Mouse (Mus musculus) hindbrain, embryonic 14.5 days (tissue): ENCODE results near the gene Polr2b. TPM values are rescaled to one million over a fixed set of nuclear protein-coding genes. Genes with fewer than 3 reads are reported as not detected.

Source experiments
- ATAC-seq: fragments of 200-750 bp; cut with Nextera tagmentation; 2 replicates; pipeline ENCODE4 v1.8.0; 2017; ENCODE audit warnings: moderate number of reproducible peaks, mild to moderate bottlenecking, moderate TSS enrichment, moderate library complexity; ENCODE audit not compliant: low FRiP score
- DNase-seq: peaks from one replicate; pipeline ENCODE4 v3.0.0-alpha.2; 2015; ENCODE audit warnings: low spot score
- H3K27ac ChIP-seq: fragments of 300-500 bp; sonication (generic); 2 replicates; pipeline ENCODE4 v1.5.1; 2014; ENCODE audit warnings: mild to moderate bottlenecking, moderate library complexity
- H3K27me3 ChIP-seq: fragments of 300-500 bp; sonication (generic); 2 replicates; pipeline ENCODE4 v1.6.1; 2014; ENCODE audit warnings: mild to moderate bottlenecking, low read length, mixed read lengths; ENCODE audit not compliant: control insufficient read depth, insufficient read depth
- H3K36me3 ChIP-seq: fragments of 300-500 bp; sonication (generic); replicated peaks from 2 replicates; pipeline ENCODE4 v1.6.1; 2014; ENCODE audit not compliant: control insufficient read depth, insufficient read depth
- H3K4me1 ChIP-seq: fragments of 300-500 bp; sonication (generic); replicated peaks from 2 replicates; pipeline ENCODE4 v1.6.1; 2014; ENCODE audit warnings: antibody characterized with exemption, low read length, mixed read lengths; ENCODE audit not compliant: control insufficient read depth, insufficient read depth
- H3K4me2 ChIP-seq: fragments of 300-500 bp; sonication (generic); replicated peaks from 2 replicates; pipeline ENCODE4 v1.6.1; 2014; ENCODE audit warnings: mild to moderate bottlenecking, moderate library complexity
- H3K4me3 ChIP-seq: fragments of 300-500 bp; sonication (generic); replicated peaks from 2 replicates; pipeline ENCODE4 v1.5.1; 2014; ENCODE audit warnings: mild to moderate bottlenecking, low read length
- H3K9ac ChIP-seq: fragments of 300-500 bp; sonication (generic); 2 replicates; pipeline ENCODE4 v1.6.1; 2014
- H3K9me3 ChIP-seq: fragments of 300-500 bp; sonication (generic); 2 replicates; pipeline ENCODE4 v1.6.1; 2016; ENCODE audit warnings: low read length; ENCODE audit not compliant: control insufficient read depth
- WGBS: fragments of 180-500 bp; shearing (Covaris S2); extraction: QIAGEN DNeasy Blood & Tissue Kit; methylation state at CpG from one replicate; pipeline ENCODE4 v1.1.7; 2014; 5-methylcytosine and 5-hydroxymethylcytosine counted together
- polyA plus RNA-seq: library from polyadenylated mRNA; unstranded; fragments of >200 nt; fragmentation: Nextera tagmentation; extraction: Ambion mirVana; gene quantifications from 2 replicates; pipeline ENCODE4 v1.2.1, GENCODE M21; 2014

The Polr2b gene
- polyA plus RNA-seq, 1 experiment from 2014 or later = 57.5 TPM

GRCm38 (mm10) chr5:77287901-77288300 is 22.0 kb upstream of the Polr2b start:
- DNase-seq (no peak), ATAC-seq (no peak)
- H3K9ac ChIP-seq = no peak overlapping the region
- H3K4me2 ChIP-seq = no peak overlapping the region
- no peak overlapping the region for H3K4me3 ChIP-seq
- 89% methylated on average over 6 of the region's 6 CpGs for WGBS
- H3K27me3 ChIP-seq = no peaks in the 10 kb centered on the region
- no peak overlapping the region for H3K27ac ChIP-seq
- H3K36me3 ChIP-seq = peaks cover 70% of the 10 kb centered on the region
- H3K4me1 ChIP-seq = no peaks in the 10 kb centered on the region
- no peaks in the 10 kb centered on the region for H3K9me3 ChIP-seq

GRCm38 (mm10) chr5:77289686-77290085 is 20.3 kb upstream of the Polr2b start:
- Histone ChIP-seq H3K27ac (no peak overlapping the region), H3K9me3 (no peaks in the 10 kb centered on the region), H3K4me2 (no peak overlapping the region), H3K4me1 (no peaks in the 10 kb centered on the region), H3K4me3 (no peak overlapping the region), H3K27me3 (no peaks in the 10 kb centered on the region), H3K36me3 (peaks cover 77% of the 10 kb centered on the region), H3K9ac (no peak overlapping the region)
- ATAC-seq (no peak), DNase-seq (no peak)
- 92% methylated on average over 8 of the region's 8 CpGs for WGBS

GRCm38 (mm10) chr5:77290606-77291005 is 19.3 kb upstream of the Polr2b start:
- Histone ChIP-seq H3K4me1 (no peaks in the 10 kb centered on the region), H3K36me3 (peaks cover 80% of the 10 kb centered on the region), H3K4me2 (no peak overlapping the region), H3K27ac (no peak overlapping the region), H3K4me3 (no peak overlapping the region), H3K9ac (no peak overlapping the region), H3K27me3 (no peaks in the 10 kb centered on the region), H3K9me3 (no peaks in the 10 kb centered on the region)
- ATAC-seq (no peak), DNase-seq (no peak)
- 92% methylated on average over 2 of the region's 2 CpGs for WGBS

GRCm38 (mm10) chr5:77292803-77293522 is 17.0 kb upstream of the Polr2b start:
- Histone ChIP-seq H3K27ac (no peak overlapping the region), H3K4me2 (no peak overlapping the region), H3K36me3 (peaks cover 90% of the 10 kb centered on the region), H3K9ac (no peak overlapping the region), H3K4me1 (no peaks in the 10 kb centered on the region), H3K27me3 (no peaks in the 10 kb centered on the region), H3K9me3 (no peaks in the 10 kb centered on the region), H3K4me3 (no peak overlapping the region)
- 94% methylated on average over 7 of the region's 7 CpGs for WGBS
- ATAC-seq (no peak), DNase-seq (no peak)

GRCm38 (mm10) chr5:77299486-77299885 is 10.5 kb upstream of the Polr2b start:
- Histone ChIP-seq H3K9ac (no peak overlapping the region), H3K36me3 (peaks cover 82% of the 10 kb centered on the region), H3K9me3 (no peaks in the 10 kb centered on the region), H3K27ac (no peak overlapping the region), H3K4me2 (no peak overlapping the region), H3K27me3 (no peaks in the 10 kb centered on the region), H3K4me3 (no peak overlapping the region), H3K4me1 (no peaks in the 10 kb centered on the region)
- DNase-seq (no peak), ATAC-seq (no peak)
- WGBS = 97% methylated on average over 2 of the region's 2 CpGs

GRCm38 (mm10) chr5:77301296-77301903 is 8.5 kb upstream of the Polr2b start:
- WGBS = 92% methylated on average over 6 of the region's 6 CpGs
- H3K36me3 ChIP-seq = peaks cover 81% of the 10 kb centered on the region
- DNase-seq = no peak
- ATAC-seq = no peak
- no peak overlapping the region for H3K4me3 ChIP-seq
- no peaks in the 10 kb centered on the region for H3K27me3 ChIP-seq
- H3K27ac ChIP-seq = no peak overlapping the region
- no peaks in the 10 kb centered on the region for H3K9me3 ChIP-seq
- H3K9ac ChIP-seq = no peak overlapping the region
- no peak overlapping the region for H3K4me2 ChIP-seq
- no peaks in the 10 kb centered on the region for H3K4me1 ChIP-seq

- H3K4me3 ChIP-seq = peak overlapping the region; percentile 73
- DNase-seq (no peak), ATAC-seq (no peak)
- peaks cover 38% of the 10 kb centered on the region for H3K36me3 ChIP-seq
- H3K4me1 ChIP-seq = peaks cover 24% of the 10 kb centered on the region
- no peak overlapping the region for H3K27ac ChIP-seq
- no peaks in the 10 kb centered on the region for H3K27me3 ChIP-seq
- H3K9ac ChIP-seq = peak overlapping the region; percentile 79
- H3K9me3 ChIP-seq = no peaks in the 10 kb centered on the region
- peak overlapping the region; percentile 99 for H3K4me2 ChIP-seq
- WGBS = 85% methylated on average over 5 of the region's 5 CpGs
Measured at GRCm38 (mm10) chr5:77307821-77308553, 2.0 kb upstream of the Polr2b start.

- Histone ChIP-seq H3K27me3 (no peaks in the 10 kb centered on the region), H3K27ac (peak overlapping the region; percentile 96), H3K4me3 (peak overlapping the region; percentile 73), H3K36me3 (peaks cover 41% of the 10 kb centered on the region), H3K4me1 (peaks cover 24% of the 10 kb centered on the region), H3K9me3 (no peaks in the 10 kb centered on the region), H3K9ac (peak overlapping the region; percentile 79), H3K4me2 (peak overlapping the region; percentile 99)
- DNase-seq (peak; percentile 38), ATAC-seq (peak; percentile 22)
- under 1% methylated on average over 76 of the region's 76 CpGs for WGBS
Measured at GRCm38 (mm10) chr5:77309051-77309906, 668 bp upstream of the Polr2b start.

- 94% methylated on average over 4 of the region's 4 CpGs for WGBS
- Histone ChIP-seq H3K4me1 (peaks cover 8% of the 10 kb centered on the region), H3K27ac (no peak overlapping the region), H3K9me3 (no peaks in the 10 kb centered on the region), H3K27me3 (no peaks in the 10 kb centered on the region), H3K4me2 (no peak overlapping the region), H3K9ac (no peak overlapping the region), H3K4me3 (no peak overlapping the region), H3K36me3 (peaks cover 57% of the 10 kb centered on the region)
- ATAC-seq (no peak), DNase-seq (no peak)
Measured at GRCm38 (mm10) chr5:77314206-77314605, 4.3 kb downstream of the Polr2b start.
